In genomic region chr17:77734413-77735024, GRCm38 (mm10) we compare ENCODE assay signal across 23 mouse cellular contexts.
DNase-seq lines count a peak whose midpoint lies in the region; ATAC-seq lines count a peak whose summit lies in the region.
"Had no signal": no experiment of that assay in that cellular context is flagged by ENCODE, and none has a peak within 500 bp of the region (broad histone marks: within the 10 kb centered on the region; RNA-seq: fewer than 3 reads in every experiment).

No protein-coding gene starts in this region.

- intact Hi-C loops in heart, postnatal 14 days (cut with DNase I), result no loop called here

- peak; percentile 6 for DNase-seq in kidney, adult 11 months
- DNase-seq in kidney, adult 9 months, result peak; percentile 77
- peak; percentile 9 for DNase-seq in kidney, postnatal 10 days
- DNase-seq in heart, postnatal 14 days, result no peak
- no peak for DNase-seq in cerebellum, postnatal 4 days (ENCODE audit: low spot score in 2 of 2)
- DNase-seq in gastrocnemius, postnatal 10 days, result no peak
- DNase-seq: adrenal gland, postnatal 10 days; B cell, adult 2 months; cerebellum, adult 11 months; cerebellum, adult 8-10 months; cerebellum, postnatal 14 days; forebrain, postnatal 0 days; gastrocnemius, postnatal 36 days; heart, adult 11 months; heart, postnatal 4 days had no signal

- H3K9me3 ChIP-seq in kidney, embryonic 14.5 days (ENCODE audit: control insufficient read depth, low read length), result no peaks in the 10 kb centered on the region
- no peaks in the 10 kb centered on the region for H3K9me3 ChIP-seq in intestine, embryonic 15.5 days
- H3K9me3 ChIP-seq: embryonic facial prominence, embryonic 13.5 days; forebrain, embryonic 13.5 days; G1E; heart, embryonic 13.5 days; hindbrain, embryonic 12.5 days had no signal

- H3K4me1 ChIP-seq in kidney, embryonic 14.5 days (ENCODE audit: control insufficient read depth, insufficient read depth, low read length), result no peaks in the 10 kb centered on the region
- no peaks in the 10 kb centered on the region for H3K4me1 ChIP-seq in intestine, embryonic 15.5 days (replicated peaks)
- H3K4me1 ChIP-seq: embryonic facial prominence, embryonic 13.5 days; forebrain, embryonic 13.5 days; heart, embryonic 13.5 days; hindbrain, embryonic 12.5 days had no signal

- no peaks in the 10 kb centered on the region for H3K27me3 ChIP-seq in kidney, embryonic 14.5 days (ENCODE audit: control insufficient read depth, insufficient read depth, low read length)
- no peaks in the 10 kb centered on the region for H3K27me3 ChIP-seq in intestine, embryonic 15.5 days (replicated peaks)
- H3K27me3 ChIP-seq: embryonic facial prominence, embryonic 13.5 days; forebrain, embryonic 13.5 days; heart, embryonic 13.5 days; hindbrain, embryonic 12.5 days had no signal

- no peak overlapping the region for H3K9ac ChIP-seq in kidney, embryonic 14.5 days (ENCODE audit: low read depth, low read length)
- H3K9ac ChIP-seq in intestine, embryonic 15.5 days, result no peak overlapping the region
- H3K9ac ChIP-seq: embryonic facial prominence, embryonic 13.5 days; forebrain, embryonic 13.5 days; forebrain, postnatal 0 days; heart, embryonic 13.5 days; hindbrain, embryonic 12.5 days had no signal

- H3K36me3 ChIP-seq in kidney, embryonic 14.5 days (ENCODE audit: control insufficient read depth, insufficient read depth, low read length), result no peaks in the 10 kb centered on the region
- no peaks in the 10 kb centered on the region for H3K36me3 ChIP-seq in intestine, embryonic 15.5 days
- H3K36me3 ChIP-seq: embryonic facial prominence, embryonic 13.5 days; G1E; heart, embryonic 13.5 days; hindbrain, embryonic 12.5 days had no signal

- H3K27ac ChIP-seq in kidney, embryonic 14.5 days (ENCODE audit: low read depth, low read length), result no peak overlapping the region
- no peak overlapping the region for H3K27ac ChIP-seq in intestine, embryonic 15.5 days
- H3K27ac ChIP-seq: embryonic facial prominence, embryonic 13.5 days; forebrain, embryonic 13.5 days; heart, embryonic 13.5 days; hindbrain, embryonic 12.5 days had no signal

- no peak overlapping the region for H3K4me2 ChIP-seq in kidney, embryonic 14.5 days (replicated peaks; ENCODE audit: low read depth, low read length)
- no peak overlapping the region for H3K4me2 ChIP-seq in intestine, embryonic 15.5 days (replicated peaks)
- H3K4me2 ChIP-seq: embryonic facial prominence, embryonic 13.5 days; forebrain, embryonic 13.5 days; heart, embryonic 13.5 days; hindbrain, embryonic 12.5 days had no signal

- WGBS in kidney, embryonic 14.5 days, result 77% methylated on average over 3 of the region's 3 CpGs
- 71% methylated on average over 3 of the region's 3 CpGs for WGBS in intestine, embryonic 15.5 days

- H3K4me3 ChIP-seq in kidney, embryonic 14.5 days (ENCODE audit: low read length), result no peak overlapping the region
- H3K4me3 ChIP-seq in intestine, embryonic 15.5 days (replicated peaks), result no peak overlapping the region
- H3K4me3 ChIP-seq: embryonic facial prominence, embryonic 13.5 days; forebrain, embryonic 13.5 days; heart, embryonic 13.5 days; hindbrain, embryonic 12.5 days had no signal

- ATAC-seq in kidney, embryonic 14.5 days (ENCODE audit: low FRiP score, low TSS enrichment), result no peak
- ATAC-seq in intestine, embryonic 15.5 days, result peak; percentile 73
- ATAC-seq: CD4-positive, CD25-positive, alpha-beta regulatory T cell, adult 4 months; forebrain, embryonic 13.5 days; forebrain, postnatal 0 days had no signal

Comparison
In these comparisons a context has a peak if more than half of its experiments do, and no peak if none do; other contexts are left out.
1. DNase-seq: peak in kidney, adult 11 months (single experiment), kidney, adult 9 months (single experiment) and kidney, postnatal 10 days (single experiment); none in heart, postnatal 14 days (0 of 2), cerebellum, postnatal 4 days (0 of 2) and gastrocnemius, postnatal 10 days (single experiment).